Mouse (Mus musculus) ovary, postnatal 10 days (tissue): ENCODE results near the gene Abcd1.

Source experiments
- DNase-seq: peaks from one replicate; pipeline ENCODE4 v3.0.0; 2022; ENCODE audit warnings: low spot score

Gene Abcd1

GRCm38 (mm10) chrX:73744774-73745481 is 28.5 kb downstream of the Abcd1 start:
- no peak for DNase-seq

GRCm38 (mm10) chrX:73748977-73749376 is 32.6 kb downstream of the Abcd1 start:
- DNase-seq: no peak

GRCm38 (mm10) chrX:73756334-73757140 is 40.1 kb downstream of the Abcd1 start, which contains the start of gene Plxnb3:
Gene Plxnb3 (plus strand): TSS chrX:73757090.
- no peak for DNase-seq

- no peak for DNase-seq
Observed at GRCm38 (mm10) chrX:73758611-73759290, 42.4 kb downstream of the Abcd1 start.

- DNase-seq: no peak
Observed at GRCm38 (mm10) chrX:73765311-73765710, 48.9 kb downstream of the Abcd1 start.

- no peak for DNase-seq
Observed at GRCm38 (mm10) chrX:73767267-73767666, 50.9 kb downstream of the Abcd1 start.

- no peak for DNase-seq
Observed at GRCm38 (mm10) chrX:73774168-73774760, 57.9 kb downstream of the Abcd1 start, which contains the start of gene Srpk3. Gene Srpk3 (plus strand): TSS chrX:73774405.

- DNase-seq: no peak
Observed at GRCm38 (mm10) chrX:73774802-73775483, 58.5 kb downstream of the Abcd1 start.

GRCm38 (mm10) chrX:73782227-73782626 is 65.8 kb downstream of the Abcd1 start:
- DNase-seq: no peak

- no peak for DNase-seq
Observed at GRCm38 (mm10) chrX:73785666-73786065, 69.3 kb downstream of the Abcd1 start.

GRCm38 (mm10) chrX:73786364-73787224 is 70.2 kb downstream of the Abcd1 start, which contains the start of the genes Idh3g and Ssr4:
Gene Idh3g (minus strand): TSS chrX:73786897.
Gene Ssr4 (plus strand): TSS chrX:73787028.
- DNase-seq: peak; percentile 78

- DNase-seq: no peak
Observed at GRCm38 (mm10) chrX:73787225-73787558, 70.8 kb downstream of the Abcd1 start.
